Mouse (Mus musculus) ES-Bruce4 (cell line): ENCODE measurements around the gene Pcbp2.

Experiments
- CTCF ChIP-seq: IDR thresholded peaks from one replicate; pipeline ENCODE4 v1.8.1; 2011; ENCODE audit warnings: low read depth, low read length
- EP300 ChIP-seq: IDR thresholded peaks from 2 replicates; pipeline ENCODE4 v1.6.1; 2011; ENCODE audit warnings: low read depth, low read length; ENCODE audit not compliant: insufficient read depth
- POLR2A ChIP-seq: IDR thresholded peaks from one replicate; pipeline ENCODE4 v1.8.1; 2011; ENCODE audit warnings: low read length; ENCODE audit not compliant: insufficient read depth

- no peak for TF ChIP-seq EP300
- no peak for TF ChIP-seq CTCF
- no peak for TF ChIP-seq POLR2A
Observed at GRCm38 (mm10) chr15:102446448-102446847, 23.9 kb upstream of the Pcbp2 start.
